Mouse (Mus musculus): ENCODE results near the gene Slco2a1. TPM values are rescaled to one million over a fixed set of nuclear protein-coding genes. Genes with fewer than 3 reads are reported as not detected.

Gene Slco2a1
- polyA plus RNA-seq, 1 experiment from 2014 or later = 5.6 TPM

DNA sequence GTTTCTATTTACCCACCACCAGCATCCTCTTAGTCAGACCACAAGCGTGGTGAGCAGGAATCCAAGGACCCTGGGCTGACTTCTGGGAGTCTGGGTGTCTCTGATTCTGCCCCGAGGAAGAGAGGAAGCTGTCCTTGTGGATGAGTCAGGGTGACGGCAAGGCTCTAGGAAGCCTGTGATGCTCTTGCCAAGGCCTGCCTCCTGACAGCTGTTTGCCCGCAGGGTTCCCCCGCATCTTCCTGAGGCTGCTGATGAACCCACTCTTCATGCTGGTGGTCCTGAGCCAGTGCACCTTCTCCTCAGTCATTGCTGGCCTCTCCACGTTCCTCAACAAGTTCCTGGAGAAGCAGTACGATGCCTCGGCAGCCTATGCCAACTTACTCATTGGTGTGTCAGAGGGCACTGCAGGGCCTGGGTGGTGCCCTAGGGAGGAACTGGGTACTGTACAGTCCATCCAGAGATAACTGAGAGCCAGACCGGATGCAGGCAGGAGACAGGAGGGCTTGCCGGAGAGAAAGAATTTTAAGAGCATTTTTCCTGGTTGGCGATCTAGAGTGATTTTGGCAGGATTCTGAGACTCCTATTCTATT lies 84.5 kb downstream of the Slco2a1 start:
- Histone ChIP-seq H3K9me3 (replicated peaks) (no peaks in the 10 kb centered on the region), H3K4me1 (peaks cover 27% of the 10 kb centered on the region), H3K27me3 (no peaks in the 10 kb centered on the region), H3K4me2 (no peak overlapping the region), H3K4me3 (replicated peaks) (no peak overlapping the region), H3K9ac (no peak overlapping the region), H3K27ac (no peak overlapping the region), H3K36me3 (no peaks in the 10 kb centered on the region)
- ATAC-seq (replicated peaks; ENCODE audit: low FRiP score) = no peak
- 83% methylated on average over 11 of the region's 11 CpGs for WGBS

DNA sequence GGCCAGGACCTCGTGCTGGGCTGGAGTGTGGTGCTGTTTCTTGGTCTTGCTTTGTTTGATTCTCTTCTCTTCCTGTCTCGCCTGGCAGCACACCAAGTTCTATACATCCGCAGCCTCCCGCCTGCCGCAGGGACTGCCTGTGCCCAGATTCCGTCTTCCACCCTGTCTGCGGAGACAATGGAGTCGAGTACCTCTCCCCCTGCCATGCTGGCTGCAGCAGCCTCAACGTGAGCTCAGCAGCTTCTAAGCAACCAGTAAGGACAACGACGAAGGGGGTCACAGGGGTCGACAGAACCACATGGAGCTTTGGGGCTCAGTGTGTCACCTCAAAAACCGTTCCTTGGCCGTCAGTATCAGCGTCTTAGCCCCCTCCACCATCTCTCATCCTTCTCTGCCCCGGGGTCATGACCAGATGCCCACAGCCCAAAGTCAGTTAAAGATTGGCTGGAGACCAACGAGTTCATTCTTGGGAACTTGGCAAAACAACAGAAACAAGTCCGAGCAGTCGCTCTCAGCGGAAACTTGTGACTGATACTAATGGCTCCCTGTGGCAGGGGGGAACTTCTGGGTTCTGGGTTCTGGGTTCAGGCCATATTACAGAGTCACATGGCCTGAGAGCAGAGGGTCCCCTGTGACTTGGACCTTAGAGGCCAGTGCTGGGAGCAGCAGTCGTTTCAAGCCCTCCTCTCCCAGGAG lies 88.5 kb downstream of the Slco2a1 start:
- peak; percentile 43; the same call in 1 of the 2 replicates for ATAC-seq (replicated peaks; ENCODE audit: low FRiP score)
- Histone ChIP-seq H3K27ac (no peak overlapping the region), H3K9me3 (replicated peaks) (no peaks in the 10 kb centered on the region), H3K4me2 (no peak overlapping the region), H3K36me3 (no peaks in the 10 kb centered on the region), H3K9ac (no peak overlapping the region), H3K4me1 (peaks cover 18% of the 10 kb centered on the region), H3K4me3 (replicated peaks) (no peak overlapping the region), H3K27me3 (0 out of 2 replicates have a peak, but pooled peaks cover 3% of the 10 kb centered on the region)
- WGBS = 68% methylated on average over 21 of the region's 21 CpGs

DNA sequence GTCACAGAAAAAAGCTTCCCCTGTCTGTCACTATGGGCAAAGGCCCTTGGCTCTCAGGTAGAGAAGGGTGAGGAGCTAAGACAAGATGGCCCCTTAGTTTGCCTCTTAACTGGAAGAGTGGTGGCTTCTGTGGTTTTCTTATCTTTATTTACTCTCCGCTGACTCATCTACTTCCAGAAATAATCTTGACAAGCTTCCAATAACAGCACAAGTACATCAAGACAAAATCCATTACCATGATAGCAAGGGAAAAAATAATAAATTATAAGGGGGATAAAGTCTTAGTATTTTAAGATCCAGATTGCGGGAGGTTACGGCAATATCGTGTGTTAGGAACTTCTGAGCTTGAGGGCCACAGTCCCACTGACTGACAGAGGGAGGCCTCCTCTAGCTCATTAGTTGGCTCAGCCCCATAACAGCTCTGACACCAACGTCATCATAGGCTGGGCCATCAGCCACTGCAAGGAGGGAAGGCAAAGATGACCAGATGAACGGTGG lies 89.7 kb downstream of the Slco2a1 start:
- Histone ChIP-seq H3K36me3 (no peaks in the 10 kb centered on the region), H3K4me2 (no peak overlapping the region), H3K27ac (no peak overlapping the region), H3K9ac (no peak overlapping the region), H3K4me1 (peaks cover 11% of the 10 kb centered on the region), H3K27me3 (0 out of 2 replicates have a peak, but pooled peaks cover 3% of the 10 kb centered on the region), H3K4me3 (replicated peaks) (no peak overlapping the region), H3K9me3 (replicated peaks) (no peaks in the 10 kb centered on the region)
- ATAC-seq (replicated peaks; ENCODE audit: low FRiP score) = no peak
- 58% methylated on average over 6 of the region's 6 CpGs for WGBS

DNA sequence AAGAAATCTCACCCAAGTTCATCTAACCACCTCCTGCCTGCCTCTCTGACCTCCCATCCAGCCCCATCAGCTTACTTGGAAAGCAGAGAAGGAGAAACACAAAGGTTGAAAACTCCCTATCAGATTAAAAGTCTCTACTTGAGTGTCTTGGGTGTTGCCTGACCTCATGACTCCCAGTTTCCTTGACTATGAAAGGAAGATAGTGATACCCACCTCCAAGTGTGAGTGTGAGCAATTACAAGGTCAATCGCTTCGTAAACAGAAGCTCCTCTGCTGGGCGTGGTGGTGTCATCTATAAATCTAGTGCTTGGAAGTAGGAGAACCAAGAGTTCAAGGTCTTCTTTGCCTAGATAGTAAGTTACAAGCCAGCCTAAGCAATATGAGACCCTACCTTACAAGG lies 91.7 kb downstream of the Slco2a1 start:
- no peak overlapping the region for H3K27ac ChIP-seq
- no peak overlapping the region for H3K9ac ChIP-seq
- no peak overlapping the region for H3K4me2 ChIP-seq
- no peaks in the 10 kb centered on the region for H3K36me3 ChIP-seq
- H3K9me3 ChIP-seq (replicated peaks) = no peaks in the 10 kb centered on the region
- H3K4me1 ChIP-seq = peaks cover 11% of the 10 kb centered on the region
- H3K4me3 ChIP-seq (replicated peaks) = no peak overlapping the region
- no peak for ATAC-seq (replicated peaks; ENCODE audit: low FRiP score)
- H3K27me3 ChIP-seq = 0 out of 2 replicates have a peak, but pooled peaks cover 10% of the 10 kb centered on the region
- WGBS = 55% methylated on average over 3 of the region's 3 CpGs

DNA sequence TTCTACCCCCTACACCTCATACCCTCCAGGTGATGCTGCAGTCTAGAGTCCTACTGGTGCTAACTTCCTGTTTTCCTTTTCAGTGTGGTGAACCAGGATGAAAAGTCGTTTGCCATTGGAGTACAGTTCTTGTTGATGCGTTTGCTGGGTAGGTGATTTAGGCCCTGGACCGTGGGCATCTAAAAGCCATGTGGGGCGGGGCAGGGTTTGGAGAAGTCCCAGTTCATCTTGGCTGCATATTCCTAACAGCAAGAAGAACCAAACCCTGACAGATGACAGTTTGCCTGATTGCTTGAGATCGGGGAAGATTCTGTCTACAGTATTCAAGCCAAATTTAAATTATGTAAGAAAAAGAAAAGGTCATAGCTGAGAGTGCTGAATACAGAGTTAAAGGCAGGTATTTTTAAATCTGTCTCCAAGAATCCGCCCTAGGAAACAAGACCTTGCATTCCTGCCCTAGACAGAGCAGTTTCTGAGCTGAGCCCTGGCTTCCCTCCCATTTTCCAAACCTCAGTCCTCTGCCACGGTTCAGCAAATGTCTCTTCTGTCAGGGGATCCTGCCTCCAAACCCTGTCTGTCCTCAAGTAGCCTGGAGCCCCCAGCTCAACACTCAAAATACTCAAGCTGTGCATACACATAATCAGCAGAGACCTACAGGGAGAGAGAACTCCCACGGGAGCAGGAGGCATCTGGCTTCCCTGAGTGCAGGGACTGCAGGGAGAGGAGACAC lies 93.9 kb downstream of the Slco2a1 start:
- no peak overlapping the region for H3K9ac ChIP-seq
- H3K9me3 ChIP-seq (replicated peaks) = no peaks in the 10 kb centered on the region
- H3K4me3 ChIP-seq (replicated peaks) = no peak overlapping the region
- 0 out of 2 replicates have a peak, but pooled peaks cover 14% of the 10 kb centered on the region for H3K27me3 ChIP-seq
- H3K36me3 ChIP-seq = no peaks in the 10 kb centered on the region
- WGBS = 67% methylated on average over 8 of the region's 8 CpGs
- no peak overlapping the region for H3K27ac ChIP-seq
- no peak for ATAC-seq (replicated peaks; ENCODE audit: low FRiP score)
- H3K4me2 ChIP-seq = no peak overlapping the region
- H3K4me1 ChIP-seq = peaks cover 5% of the 10 kb centered on the region

DNA sequence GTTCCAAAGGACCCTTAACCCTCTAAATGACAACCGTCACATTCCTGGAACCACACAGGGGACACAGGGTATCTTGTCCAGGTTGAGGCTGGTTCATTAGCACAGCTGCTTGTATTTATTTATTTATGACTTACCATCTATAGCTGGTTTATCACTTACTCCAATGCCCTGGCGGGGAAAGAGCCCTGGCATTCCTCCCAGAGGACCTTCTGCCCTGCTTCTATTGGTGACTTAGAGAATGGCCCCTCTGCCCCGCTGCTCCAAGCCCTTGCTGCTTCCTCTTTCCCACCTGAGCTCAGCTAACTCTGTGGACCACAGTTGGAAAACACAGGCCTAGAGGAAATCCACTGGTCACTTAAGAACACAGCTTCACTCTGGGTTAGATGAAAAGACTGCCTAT lies 94.9 kb downstream of the Slco2a1 start:
- Histone ChIP-seq H3K9ac (no peak overlapping the region), H3K4me1 (no peaks in the 10 kb centered on the region), H3K4me2 (no peak overlapping the region), H3K36me3 (no peaks in the 10 kb centered on the region), H3K27me3 (0 out of 2 replicates have a peak, but pooled peaks cover 14% of the 10 kb centered on the region), H3K9me3 (replicated peaks) (no peaks in the 10 kb centered on the region), H3K4me3 (replicated peaks) (no peak overlapping the region), H3K27ac (no peak overlapping the region)
- 83% methylated on average over 3 of the region's 3 CpGs for WGBS
- ATAC-seq (replicated peaks; ENCODE audit: low FRiP score) = no peak

DNA sequence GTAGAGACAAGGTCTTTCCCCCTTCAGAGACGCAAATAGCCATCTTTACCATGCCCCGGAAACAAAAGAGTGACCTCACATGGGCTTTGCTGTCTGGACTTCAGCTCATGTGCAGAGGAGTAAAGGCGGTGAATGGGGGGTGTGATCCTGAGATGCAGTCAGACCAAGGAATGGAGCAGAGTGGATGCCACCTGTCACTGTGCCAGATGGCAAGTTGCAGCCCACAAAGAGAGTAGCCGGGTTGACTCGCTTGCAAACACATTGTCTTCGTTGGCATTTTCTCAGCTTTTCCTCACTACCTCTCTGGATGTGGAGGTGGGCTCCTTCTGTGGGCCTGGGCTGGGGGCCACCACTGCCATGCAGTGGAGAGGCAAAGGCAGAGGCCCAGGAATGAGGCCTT lies 98.2 kb downstream of the Slco2a1 start:
- Histone ChIP-seq H3K27ac (no peak overlapping the region), H3K9me3 (replicated peaks) (no peaks in the 10 kb centered on the region), H3K4me2 (no peak overlapping the region), H3K9ac (no peak overlapping the region), H3K36me3 (no peaks in the 10 kb centered on the region), H3K4me1 (peaks cover 16% of the 10 kb centered on the region), H3K27me3 (0 out of 2 replicates have a peak, but pooled peaks cover 10% of the 10 kb centered on the region), H3K4me3 (replicated peaks) (no peak overlapping the region)
- ATAC-seq (replicated peaks; ENCODE audit: low FRiP score) = no peak
- 86% methylated on average over 6 of the region's 6 CpGs for WGBS

DNA sequence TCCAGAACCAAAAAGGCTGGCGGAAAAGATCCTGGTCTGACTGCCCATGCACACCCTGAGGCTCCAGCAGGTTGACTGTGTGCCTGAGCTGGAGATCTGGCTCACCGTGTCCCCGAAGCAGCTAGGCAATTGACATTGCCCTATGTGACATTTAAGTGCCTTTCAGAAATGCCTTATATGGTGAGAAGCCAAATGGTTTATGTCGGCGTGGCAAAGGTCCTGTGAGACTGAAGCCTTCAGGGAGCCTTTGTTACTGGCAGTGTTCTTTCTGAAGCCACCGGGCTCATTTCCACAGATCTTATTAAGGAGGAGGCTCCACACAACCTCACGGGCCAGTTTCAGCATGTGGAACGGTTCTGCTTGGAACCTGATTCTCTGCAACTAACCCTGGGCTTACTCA lies 98.8 kb downstream of the Slco2a1 start:
- no peak overlapping the region for H3K9ac ChIP-seq
- peaks cover 20% of the 10 kb centered on the region for H3K4me1 ChIP-seq
- H3K9me3 ChIP-seq (replicated peaks) = no peaks in the 10 kb centered on the region
- WGBS = 24% methylated on average over 8 of the region's 8 CpGs
- no peak for ATAC-seq (replicated peaks; ENCODE audit: low FRiP score)
- H3K36me3 ChIP-seq = no peaks in the 10 kb centered on the region
- H3K4me2 ChIP-seq = no peak overlapping the region
- H3K27ac ChIP-seq = no peak overlapping the region
- H3K4me3 ChIP-seq (replicated peaks) = no peak overlapping the region
- 0 out of 2 replicates have a peak, but pooled peaks cover 10% of the 10 kb centered on the region for H3K27me3 ChIP-seq

DNA sequence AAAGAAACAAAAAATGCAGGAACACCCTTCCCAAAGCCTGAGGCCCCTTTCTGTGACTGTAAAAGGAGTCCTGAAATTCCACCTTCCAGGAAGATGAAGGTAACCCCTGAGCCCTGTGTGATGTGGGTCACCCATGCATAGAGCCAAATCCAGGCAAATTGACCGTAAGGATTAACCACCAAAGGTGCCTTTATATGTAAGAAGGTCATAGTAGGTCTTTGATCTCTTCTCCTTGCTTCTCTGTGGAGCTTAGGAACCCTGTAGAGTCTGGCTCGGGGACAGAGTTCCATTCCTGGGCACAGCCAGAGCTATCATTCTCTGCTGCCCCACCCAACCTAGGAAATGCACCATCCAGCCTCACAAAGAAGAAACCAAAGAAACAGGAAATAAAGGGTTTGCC lies 100.1 kb downstream of the Slco2a1 start:
- no peak overlapping the region for H3K27ac ChIP-seq
- WGBS = 80% methylated on average over 2 of the region's 2 CpGs
- H3K9me3 ChIP-seq (replicated peaks) = no peaks in the 10 kb centered on the region
- H3K4me1 ChIP-seq = peaks cover 25% of the 10 kb centered on the region
- no peak overlapping the region for H3K4me3 ChIP-seq (replicated peaks)
- H3K27me3 ChIP-seq = 0 out of 2 replicates have a peak, but pooled peaks cover 10% of the 10 kb centered on the region
- H3K9ac ChIP-seq = no peak overlapping the region
- no peak overlapping the region for H3K4me2 ChIP-seq
- ATAC-seq (replicated peaks; ENCODE audit: low FRiP score) = no peak
- no peaks in the 10 kb centered on the region for H3K36me3 ChIP-seq

DNA sequence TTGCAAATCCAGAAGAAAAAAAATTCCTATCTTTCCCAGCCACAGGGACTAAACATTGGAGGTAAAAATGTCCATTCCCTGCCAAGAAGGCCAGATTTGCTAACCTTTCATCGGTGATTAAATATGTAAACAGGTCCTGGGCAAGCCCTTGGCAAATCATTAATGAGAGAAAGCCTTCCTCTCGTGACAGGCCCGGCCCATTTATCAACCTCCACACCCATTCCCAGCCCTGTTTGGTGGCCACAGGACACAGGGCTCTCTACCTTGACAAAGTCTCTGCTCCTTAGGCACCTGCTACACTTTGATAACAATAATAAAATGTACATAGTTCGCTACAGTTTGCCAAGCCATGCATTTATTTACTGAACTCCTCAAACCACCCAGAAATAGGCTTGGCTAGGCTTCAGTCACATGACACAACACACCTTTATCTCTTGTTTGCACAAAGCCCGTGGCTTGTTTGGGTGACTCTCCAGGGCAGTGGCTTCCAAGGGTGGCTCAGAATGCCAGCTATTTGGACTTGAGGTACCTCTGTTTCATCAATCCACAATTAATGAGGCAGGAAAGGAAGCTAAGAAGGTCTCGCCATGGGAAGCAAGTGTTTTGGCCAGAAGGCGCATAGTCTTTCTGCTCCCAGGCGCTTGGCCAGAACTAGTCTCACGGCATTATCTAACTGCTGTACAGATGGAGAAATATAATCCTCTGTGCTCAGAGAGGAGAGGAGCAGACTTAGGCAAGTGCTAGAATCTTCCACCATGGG lies 101.8 kb downstream of the Slco2a1 start:
- ATAC-seq (replicated peaks; ENCODE audit: low FRiP score) = no peak; the same call in 1 of the 2 replicates
- Histone ChIP-seq H3K4me1 (peaks cover 25% of the 10 kb centered on the region), H3K4me2 (no peak overlapping the region)

DNA sequence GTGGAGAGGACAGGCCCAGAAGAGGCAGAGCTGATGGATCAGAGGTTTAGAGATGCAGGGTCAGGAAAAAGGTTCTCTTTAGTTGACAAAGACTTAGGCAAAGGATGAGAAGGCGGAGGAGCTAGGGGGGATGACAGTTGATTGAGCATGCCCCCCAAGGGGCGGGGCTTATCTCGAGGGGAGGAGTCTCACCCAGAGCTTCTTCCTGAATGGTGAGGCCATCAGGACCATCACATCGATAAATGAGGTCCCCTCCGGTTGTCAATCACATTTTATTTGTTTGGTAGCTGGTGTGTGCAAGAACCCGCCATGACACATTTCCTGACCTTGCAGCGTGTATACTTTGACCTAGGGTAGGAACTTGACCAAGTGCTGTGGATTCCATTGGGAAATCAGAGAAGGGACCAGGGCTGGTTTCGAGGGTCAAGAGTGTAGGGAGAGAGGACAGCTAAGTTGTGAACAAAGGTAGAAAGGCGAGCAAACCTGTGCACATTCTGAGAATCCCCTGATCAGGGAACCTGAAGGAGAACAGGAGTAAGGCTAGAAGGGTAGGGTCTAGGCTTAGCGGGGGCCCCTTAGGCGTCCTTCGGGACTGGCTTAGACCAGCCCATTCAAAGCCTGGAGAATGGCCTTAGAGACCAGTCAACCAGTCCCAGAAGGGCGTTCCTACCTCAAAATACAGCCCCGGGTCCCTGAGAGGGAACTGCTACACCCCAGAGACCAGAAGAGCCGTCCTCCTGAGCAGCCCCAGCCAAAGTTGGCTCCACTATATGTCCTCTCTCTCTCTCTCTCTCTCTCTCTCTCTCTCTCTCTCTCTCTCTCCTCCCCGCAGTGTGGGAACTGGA lies 102.7 kb downstream of the Slco2a1 start:
- WGBS = 77% methylated on average over 16 of the region's 16 CpGs
- 0 out of 2 replicates have a peak, but pooled peaks cover 4% of the 10 kb centered on the region for H3K27me3 ChIP-seq
- no peaks in the 10 kb centered on the region for H3K9me3 ChIP-seq (replicated peaks)
- no peak overlapping the region for H3K27ac ChIP-seq
- ATAC-seq (replicated peaks; ENCODE audit: low FRiP score) = no peak
- no peak overlapping the region for H3K4me3 ChIP-seq (replicated peaks)
- no peak overlapping the region for H3K9ac ChIP-seq
- no peak overlapping the region for H3K4me2 ChIP-seq
- no peaks in the 10 kb centered on the region for H3K36me3 ChIP-seq
- peaks cover 25% of the 10 kb centered on the region for H3K4me1 ChIP-seq

More for the DNA sequence above, 101.8 kb downstream of the Slco2a1 start:
- H3K27me3 ChIP-seq = 0 out of 2 replicates have a peak, but pooled peaks cover 4% of the 10 kb centered on the region
- no peak overlapping the region for H3K9ac ChIP-seq
- WGBS = 52% methylated on average over 9 of the region's 9 CpGs
- no peak overlapping the region for H3K4me3 ChIP-seq (replicated peaks)
- peak overlapping the region; percentile 19; the same call in 1 of the 2 replicates for H3K27ac ChIP-seq
- no peaks in the 10 kb centered on the region for H3K9me3 ChIP-seq (replicated peaks)
- H3K36me3 ChIP-seq = no peaks in the 10 kb centered on the region
